Mouse (Mus musculus) myocyte (in vitro differentiated cells): ENCODE results near the gene Dolk. TPM values are rescaled to one million over a fixed set of nuclear protein-coding genes. Genes with fewer than 3 reads are reported as not detected.

Experiments used
- H3K27me3 ChIP-seq: one replicate; pipeline ENCODE4 v1.6.1; 2011; ENCODE audit not compliant: control insufficient read depth, insufficient read depth, insufficient read length
- H3K36me3 ChIP-seq: one replicate; pipeline ENCODE4 v1.6.1; 2011; ENCODE audit not compliant: control insufficient read depth, insufficient read depth
- H3K4me2 ChIP-seq: one replicate; pipeline ENCODE4 v1.6.1; 2011; ENCODE audit warnings: low read depth, control low read depth
- H3K4me3 ChIP-seq: one replicate; pipeline ENCODE4 v1.5.1; 2011; ENCODE audit warnings: mild to moderate bottlenecking, control low read depth, moderate library complexity
- H3K79me2 ChIP-seq: one replicate; pipeline ENCODE4 v1.6.1; 2011; ENCODE audit not compliant: control insufficient read depth, insufficient read depth
- H3ac ChIP-seq: one replicate; pipeline ENCODE4 v1.6.1; 2011; ENCODE audit not compliant: control insufficient read depth, insufficient read length
- CEBPB ChIP-seq: IDR thresholded peaks from 2 replicates; pipeline ENCODE4 v1.6.1; 2011; ENCODE audit warnings: mild to moderate bottlenecking, moderate library complexity; ENCODE audit not compliant: poor library complexity, insufficient read depth, severe bottlenecking
- E2F4 ChIP-seq: IDR thresholded peaks from one replicate; pipeline ENCODE4 v1.6.1; 2011; ENCODE audit warnings: mild to moderate bottlenecking, control low read depth, moderate library complexity; ENCODE audit not compliant: insufficient read depth
- MAX ChIP-seq: IDR thresholded peaks from one replicate; pipeline ENCODE4 v1.6.1; 2011; ENCODE audit warnings: low read depth, mild to moderate bottlenecking, control low read depth
- MYOD1 ChIP-seq, 3 experiments: IDR thresholded peaks; one replicate each; pipeline ENCODE4 v1.6.1; 2011; ENCODE audit warnings: control low read depth in 2 of 3, low read depth in 2 of 3, mild to moderate bottlenecking in 2 of 3, moderate library complexity in 1 of 3; ENCODE audit not compliant: insufficient read length in 2 of 3, control insufficient read depth in 1 of 3
- MYOG ChIP-seq, 3 experiments: IDR thresholded peaks; one replicate each; pipeline ENCODE4 v1.6.1; 2011; ENCODE audit warnings: control low read depth in 2 of 3, low read depth in 2 of 3, mild to moderate bottlenecking in 2 of 3; ENCODE audit not compliant: insufficient read length in 2 of 3, control insufficient read depth in 1 of 3, insufficient read depth in 1 of 3
- POLR2A ChIP-seq: IDR thresholded peaks from one replicate; pipeline ENCODE4 v1.6.1; 2011; ENCODE audit warnings: low read depth, mild to moderate bottlenecking, control low read depth, moderate library complexity; ENCODE audit not compliant: insufficient read length
- POLR2AphosphoS2 ChIP-seq: IDR thresholded peaks from one replicate; pipeline ENCODE4 v1.6.1; 2011; ENCODE audit warnings: low read depth, control low read depth; ENCODE audit not compliant: insufficient read length
- REST ChIP-seq: IDR thresholded peaks from one replicate; pipeline ENCODE4 v1.6.1; 2011; ENCODE audit warnings: mild to moderate bottlenecking, control low read depth, moderate library complexity; ENCODE audit not compliant: insufficient read depth, insufficient read length
- SRF ChIP-seq: IDR thresholded peaks from one replicate; pipeline ENCODE4 v1.6.1; 2011; ENCODE audit warnings: low read depth; ENCODE audit not compliant: control insufficient read depth, insufficient read length
- TCF12 ChIP-seq: IDR thresholded peaks from one replicate; pipeline ENCODE4 v1.6.1; 2011; ENCODE audit warnings: mild to moderate bottlenecking, control low read depth; ENCODE audit not compliant: poor library complexity, insufficient read depth, severe bottlenecking
- TCF3 ChIP-seq: IDR thresholded peaks from one replicate; pipeline ENCODE4 v1.6.1; 2011; ENCODE audit warnings: low read depth, control low read depth; ENCODE audit not compliant: insufficient read length
- USF1 ChIP-seq: IDR thresholded peaks from one replicate; pipeline ENCODE4 v1.6.1; 2011; ENCODE audit warnings: low read depth, mild to moderate bottlenecking, control low read depth, moderate library complexity
- polyA plus RNA-seq: library from polyadenylated mRNA; unstranded; fragments of >200 nt; fragmentation: generic; extraction: Trizol; gene quantifications from one replicate; pipeline ENCODE4 v1.2.1, GENCODE M21; 2012; ENCODE audit warnings: missing spikeins

Dolk gene
- polyA plus RNA-seq, 1 experiment, result 28.3 TPM

GRCm38 (mm10) chr2:30269241-30269990 lies 16.7 kb downstream of the Dolk start:
- no peak overlapping the region for H3K4me3 ChIP-seq
- H3K4me2 ChIP-seq, result peak overlapping the region; percentile 56
- no peak overlapping the region for H3ac ChIP-seq
- H3K27me3 ChIP-seq, result no peaks in the 10 kb centered on the region
- H3K36me3 ChIP-seq, result peaks cover 8% of the 10 kb centered on the region
- H3K79me2 ChIP-seq, result no peaks in the 10 kb centered on the region
- TF ChIP-seq MYOD1 (IDR thresholded peaks at IDR 0.05; ENCODE audit: control insufficient read depth in 1 of 3, insufficient read length in 2 of 3, low read depth in 2 of 3), result no peak
- no peak for TF ChIP-seq MYOG (IDR thresholded peaks at IDR 0.05; ENCODE audit: control insufficient read depth in 1 of 3, insufficient read depth in 1 of 3, insufficient read length in 2 of 3, low read depth in 2 of 3)
- TF ChIP-seq TCF12, result no peak
- TF ChIP-seq CEBPB, result no peak
- TF ChIP-seq SRF, result no peak
- TF ChIP-seq REST, result no peak
- no peak for TF ChIP-seq USF1
- no peak for TF ChIP-seq MAX
- TF ChIP-seq POLR2AphosphoS2, result no peak

- H3K4me3 ChIP-seq, result no peak overlapping the region
- no peaks in the 10 kb centered on the region for H3K27me3 ChIP-seq
- H3K4me2 ChIP-seq, result no peak overlapping the region
- TF ChIP-seq REST (no peak), MYOG (IDR thresholded peaks at IDR 0.05; ENCODE audit: control insufficient read depth in 1 of 3, insufficient read depth in 1 of 3, insufficient read length in 2 of 3, low read depth in 2 of 3) (no peak), MYOD1 (IDR thresholded peaks at IDR 0.05; ENCODE audit: control insufficient read depth in 1 of 3, insufficient read length in 2 of 3, low read depth in 2 of 3) (no peak), SRF (no peak), POLR2A (no peak), TCF12 (no peak), TCF3 (no peak), MAX (no peak), CEBPB (no peak), POLR2AphosphoS2 (no peak), USF1 (no peak), E2F4 (no peak)
- H3K36me3 ChIP-seq, result peaks cover 18% of the 10 kb centered on the region
- no peaks in the 10 kb centered on the region for H3K79me2 ChIP-seq
- H3ac ChIP-seq, result no peak overlapping the region
Measured at GRCm38 (mm10) chr2:30268371-30268770, 17.8 kb downstream of the Dolk start.

- TF ChIP-seq POLR2AphosphoS2 (peak; percentile 28), USF1 (no peak), POLR2A (peak; percentile 33)
- Histone ChIP-seq H3K4me2 (peak overlapping the region; percentile 72), H3K27me3 (no peaks in the 10 kb centered on the region), H3ac (no peak overlapping the region), H3K36me3 (peaks cover 26% of the 10 kb centered on the region), H3K79me2 (no peaks in the 10 kb centered on the region), H3K4me3 (peak overlapping the region; percentile 10)
Measured at GRCm38 (mm10) chr2:30267466-30267865, 18.7 kb downstream of the Dolk start.

DNA sequence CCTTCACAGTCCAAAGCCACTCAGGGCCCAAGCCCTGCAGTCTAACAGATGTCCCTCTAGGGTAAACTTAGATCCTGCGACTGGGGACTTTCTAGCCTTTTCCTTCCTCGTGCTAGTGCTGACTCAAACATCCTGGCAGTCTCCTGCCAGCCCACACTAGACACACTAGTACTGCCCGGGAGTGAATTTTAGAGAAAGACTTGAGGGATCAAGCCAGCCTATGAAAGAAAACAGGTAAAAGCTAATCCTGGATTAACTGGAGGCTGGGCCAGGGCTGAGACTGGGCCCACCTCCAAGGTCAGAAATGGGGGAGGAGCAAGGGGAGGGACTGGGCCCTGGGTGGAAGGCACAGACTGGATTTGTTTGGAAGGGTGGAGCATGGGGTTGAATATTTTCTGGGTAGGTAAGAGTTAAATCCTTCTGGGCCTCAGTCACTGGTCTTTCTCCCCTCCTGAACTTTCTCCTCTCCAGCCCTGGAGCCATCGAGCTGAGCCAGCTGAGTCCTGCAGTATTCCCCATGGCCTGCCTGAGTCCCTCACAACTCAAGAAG lies 19.7 kb downstream of the Dolk start:
- peak overlapping the region; percentile 72 for H3K4me2 ChIP-seq
- H3K36me3 ChIP-seq, result peaks cover 33% of the 10 kb centered on the region
- H3K79me2 ChIP-seq, result peaks cover 3% of the 10 kb centered on the region
- peak overlapping the region; percentile 10 for H3K4me3 ChIP-seq
- TF ChIP-seq TCF12 (no peak), POLR2A (peak; percentile 39), POLR2AphosphoS2 (peak; percentile 29), CEBPB (no peak)
- H3ac ChIP-seq, result no peak overlapping the region
- no peaks in the 10 kb centered on the region for H3K27me3 ChIP-seq

- Histone ChIP-seq H3K79me2 (peaks cover 10% of the 10 kb centered on the region), H3K4me3 (peak within 1 kb of the TSS; percentile 10), H3ac (no peak within 1 kb of the TSS), H3K36me3 (peaks cover 39% of the 10 kb centered on the region), H3K27me3 (no peaks in the 10 kb centered on the region), H3K4me2 (peak within 1 kb of the TSS; percentile 72)
- TF ChIP-seq MYOD1 (IDR thresholded peaks at IDR 0.05; ENCODE audit: control insufficient read depth in 1 of 3, insufficient read length in 2 of 3, low read depth in 2 of 3) (peak in 2 of 3 experiments; percentile 56 to 65), POLR2AphosphoS2 (peak; percentile 48), CEBPB (peak; percentile 91), MYOG (IDR thresholded peaks at IDR 0.05; ENCODE audit: control insufficient read depth in 1 of 3, insufficient read depth in 1 of 3, insufficient read length in 2 of 3, low read depth in 2 of 3) (peak in 2 of 3 experiments; percentile 43 to 75), POLR2A (peak; percentile 28), E2F4 (no peak), TCF3 (no peak)
Measured at GRCm38 (mm10) chr2:30265767-30266253, 20.3 kb downstream of the Dolk start, which contains the start of gene Phyhd1. Gene Phyhd1, plus strand, starts transcription at chr2:30266203.
